Mouse (Mus musculus): ENCODE measurements around the gene Med22.

DNA sequence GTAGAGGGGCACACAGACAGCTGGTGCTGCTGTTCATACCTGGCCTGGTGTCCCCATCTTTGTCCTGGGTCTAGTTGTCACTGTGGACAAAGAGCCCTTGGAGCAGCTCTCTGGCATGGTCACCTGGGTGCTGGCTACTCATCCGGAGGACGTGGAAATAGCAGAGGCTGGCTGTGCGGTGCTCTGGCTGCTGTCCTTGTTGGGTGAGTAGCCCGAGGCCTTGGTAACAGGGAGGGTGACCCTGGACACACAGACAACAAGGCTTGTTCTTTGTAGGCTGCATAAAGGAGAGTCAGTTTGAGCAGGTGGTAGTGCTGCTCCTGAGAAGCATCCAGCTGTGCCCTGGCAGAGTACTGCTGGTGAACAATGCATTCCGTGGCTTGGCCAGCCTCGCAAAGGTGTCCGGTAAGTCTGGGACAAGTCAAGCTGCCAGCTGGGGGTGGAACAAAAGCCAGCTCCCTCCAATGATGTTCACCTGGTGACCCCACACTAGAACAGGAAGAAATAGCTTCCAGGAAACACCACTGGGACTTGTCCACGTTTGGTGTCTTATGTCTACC, 40.9 kb upstream of the Med22 start:
- TF ChIP-seq POLR2A (IDR thresholded peaks at IDR 0.05; ENCODE audit: insufficient read length, low read depth) = no peak
- no peak for TF ChIP-seq MYOG (IDR thresholded peaks at IDR 0.05; ENCODE audit: control insufficient read depth in 1 of 3, insufficient read depth in 1 of 3, insufficient read length in 2 of 3, low read depth in 2 of 3)
- no peak for TF ChIP-seq MAX (IDR thresholded peaks at IDR 0.05; ENCODE audit: low read depth)
- no peak for TF ChIP-seq TCF12 (IDR thresholded peaks at IDR 0.05; ENCODE audit: insufficient read depth, poor library complexity, severe bottlenecking)
- peak; percentile 63 for TF ChIP-seq POLR2AphosphoS2 (IDR thresholded peaks at IDR 0.05; ENCODE audit: insufficient read length, low read depth)
- TF ChIP-seq CEBPB (IDR thresholded peaks at IDR 0.05; ENCODE audit: insufficient read depth, poor library complexity, severe bottlenecking) = no peak
- TF ChIP-seq MYOD1 (IDR thresholded peaks at IDR 0.05; ENCODE audit: control insufficient read depth in 1 of 3, insufficient read length in 2 of 3, low read depth in 2 of 3) = no peak
- TF ChIP-seq E2F4 (IDR thresholded peaks at IDR 0.05; ENCODE audit: insufficient read depth) = no peak
- TF ChIP-seq REST (IDR thresholded peaks at IDR 0.05; ENCODE audit: insufficient read depth, insufficient read length) = no peak
- no peak for TF ChIP-seq USF1 (IDR thresholded peaks at IDR 0.05; ENCODE audit: low read depth)
